ENCODE assay signal across 1 mouse cellular context in the genomic region with DNA sequence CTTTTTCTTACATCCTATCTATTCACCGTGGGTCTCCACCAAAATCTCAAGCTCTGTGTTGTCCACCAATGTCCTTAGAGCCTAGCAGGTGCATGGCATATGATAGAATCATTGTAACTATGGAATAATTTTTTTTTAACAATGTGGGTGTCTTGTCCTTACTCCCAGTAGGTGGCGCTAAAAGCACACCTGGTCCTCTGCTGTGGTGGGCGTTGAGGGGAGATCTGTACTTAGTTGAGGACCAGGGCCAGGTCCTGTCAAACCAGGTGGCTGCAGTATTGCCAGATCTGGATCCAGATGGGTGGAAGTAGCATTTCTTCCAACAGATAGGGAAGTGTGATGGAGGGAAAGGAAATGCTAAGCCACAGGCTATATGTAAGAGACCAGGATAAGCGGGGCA.
TF ChIP-seq lines count a peak whose summit lies in the region.

No protein-coding gene starts in this region.

TF ChIP-seq in CH12.LX, 34 proteins besides CTCF, POLR2A, EP300 and RAD21 (continued from another document):
- TF ChIP-seq MEF2A (IDR thresholded peaks at IDR 0.05; ENCODE audit: borderline replicate concordance, low read depth, low read length) (no peak), ETS1 (conservative IDR thresholded peaks at IDR 0.05; ENCODE audit: low read depth, low read length) (no peak), MXI1 (IDR thresholded peaks at IDR 0.05; ENCODE audit: low read depth, low read length) (no peak)
TF ChIP-seq in CH12.LX: peak in this region for 2.
